Mouse (Mus musculus) ovary, postnatal 36 days (tissue): ENCODE measurements around the gene Meaf6.
A peak's percentile ranks its signal among the peaks of the same experiment; 100 is the strongest.

ENCODE experiments used
- DNase-seq: peaks from one replicate; pipeline ENCODE4 v3.0.0; 2022; ENCODE audit warnings: low spot score, mixed read lengths

Meaf6 gene

DNA sequence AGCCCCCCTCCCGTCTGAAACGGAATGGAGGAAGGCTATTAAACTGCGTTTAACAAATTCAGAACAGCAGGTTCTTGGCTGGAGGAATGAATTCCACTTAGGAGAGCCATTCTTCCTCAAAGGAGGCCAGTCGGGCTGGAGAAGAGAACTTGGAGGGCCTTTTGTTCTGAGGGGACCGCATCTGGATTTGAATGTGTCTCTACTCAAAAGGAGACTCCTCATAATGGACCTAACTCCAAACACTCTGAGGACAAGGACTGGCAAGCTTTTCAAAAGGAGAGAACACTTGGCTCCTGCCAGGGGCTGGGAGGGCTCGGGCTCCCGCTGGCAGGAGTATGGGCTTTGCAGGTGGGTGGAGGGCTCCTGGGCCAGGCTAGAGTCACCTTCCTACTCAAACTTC, 59.7 kb downstream of the Meaf6 start:
- no peak for DNase-seq

DNA sequence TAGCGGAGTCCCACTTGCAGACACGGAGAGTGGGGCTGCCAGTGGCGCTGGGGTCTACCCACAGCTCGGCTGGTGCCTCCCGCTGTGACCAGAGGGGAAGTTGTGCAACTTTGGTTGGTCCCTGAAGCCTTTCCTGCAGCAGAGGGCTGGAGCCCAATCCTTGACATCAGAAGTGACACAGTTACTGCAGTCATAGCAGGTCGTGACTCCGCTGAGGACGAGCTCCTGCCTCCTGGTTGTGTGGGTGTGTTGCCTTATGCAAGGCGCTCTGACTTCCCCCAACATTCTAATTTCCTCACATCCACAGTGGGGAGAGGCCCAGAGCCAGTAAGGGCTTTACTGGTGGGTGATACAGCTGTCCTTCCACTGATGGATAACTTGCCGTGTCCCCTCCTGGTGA, 60.3 kb downstream of the Meaf6 start:
- DNase-seq: no peak

DNA sequence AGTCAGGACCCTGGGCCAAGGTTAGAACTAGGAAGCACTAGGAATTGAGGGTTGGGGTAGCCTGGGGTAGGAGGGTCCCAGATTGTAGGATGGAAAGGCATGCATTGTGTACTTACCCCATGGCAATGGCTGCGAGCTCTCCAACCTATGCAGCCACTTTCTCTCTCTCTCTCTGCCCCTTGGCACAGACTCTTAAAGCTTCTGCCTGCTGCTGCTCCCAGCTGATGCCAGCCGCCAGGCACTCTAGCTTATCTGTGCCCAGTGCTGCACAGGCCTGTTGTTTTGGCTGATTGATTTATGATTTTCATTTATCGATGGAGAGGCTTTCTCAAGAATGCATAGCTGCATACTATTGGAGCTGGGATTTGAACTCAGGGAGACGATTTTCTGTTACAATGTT, 63.0 kb downstream of the Meaf6 start:
- DNase-seq: no peak

DNA sequence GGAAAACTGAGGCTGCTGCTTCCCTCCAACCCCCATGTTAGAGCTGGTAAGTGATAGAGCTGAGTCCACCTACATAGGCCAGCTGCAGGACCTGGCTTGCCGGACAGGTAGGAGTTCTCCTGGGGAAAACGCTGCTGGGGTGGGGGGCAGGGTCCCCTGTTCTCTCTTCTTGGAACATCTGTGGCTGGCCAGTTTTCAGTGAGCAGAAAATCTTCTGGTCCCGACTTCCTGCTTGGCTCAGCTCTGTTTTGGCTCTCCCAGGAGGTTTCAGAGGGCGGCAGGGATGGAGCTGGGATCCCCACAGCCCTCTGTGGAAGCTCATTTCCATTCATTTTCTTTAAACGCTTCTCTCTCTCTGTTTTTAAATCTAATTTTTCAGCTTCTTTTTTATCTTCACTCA, 64.5 kb downstream of the Meaf6 start:
- no peak for DNase-seq

DNA sequence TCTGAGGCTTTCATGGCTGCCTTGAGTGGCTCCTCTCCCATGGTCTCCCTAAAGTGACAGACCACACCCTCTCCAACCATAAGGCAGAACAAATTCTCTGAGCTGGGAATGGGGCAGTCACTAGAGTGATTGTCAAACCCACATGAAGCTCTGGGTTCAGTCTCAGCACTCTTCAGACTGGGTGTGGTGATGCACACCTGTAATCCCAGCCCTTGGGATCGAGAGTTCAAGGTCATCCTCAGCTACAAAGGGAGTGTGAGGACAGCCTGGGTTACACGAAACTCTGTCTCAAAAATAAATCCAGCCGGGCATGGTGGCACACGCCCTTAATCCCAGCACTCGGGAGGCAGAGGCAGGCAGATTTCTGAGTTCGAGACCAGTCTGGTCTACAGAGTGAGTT, 67.5 kb downstream of the Meaf6 start:
- DNase-seq: no peak

DNA sequence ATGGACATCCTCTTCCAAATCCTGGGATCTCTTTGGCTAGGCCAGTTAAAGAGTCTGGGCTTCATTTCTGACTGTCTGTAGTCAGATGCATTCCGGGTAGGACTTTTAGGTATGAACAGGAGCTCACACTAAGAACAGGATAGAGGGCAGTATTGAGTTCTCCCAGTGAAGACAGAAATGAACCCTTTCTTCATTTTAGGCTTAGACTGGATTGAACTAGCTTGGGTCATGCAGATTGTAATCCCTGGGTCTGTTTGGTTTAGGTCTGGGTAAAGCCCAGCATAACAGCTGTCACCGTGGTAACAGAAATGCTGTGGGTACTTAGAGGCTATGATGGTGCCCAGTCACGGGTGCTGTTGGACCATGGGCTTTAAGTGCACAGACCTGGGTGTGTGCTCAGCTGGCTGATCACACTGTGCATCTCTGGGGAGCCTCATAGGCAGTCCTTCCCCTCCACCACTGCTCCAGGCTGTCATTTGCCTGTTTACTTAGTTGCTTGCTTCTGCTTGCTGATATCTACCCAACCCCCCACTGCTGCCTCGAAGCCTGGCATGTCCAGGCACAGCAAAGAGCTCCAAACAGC, 68.8 kb downstream of the Meaf6 start:
- no peak for DNase-seq

DNA sequence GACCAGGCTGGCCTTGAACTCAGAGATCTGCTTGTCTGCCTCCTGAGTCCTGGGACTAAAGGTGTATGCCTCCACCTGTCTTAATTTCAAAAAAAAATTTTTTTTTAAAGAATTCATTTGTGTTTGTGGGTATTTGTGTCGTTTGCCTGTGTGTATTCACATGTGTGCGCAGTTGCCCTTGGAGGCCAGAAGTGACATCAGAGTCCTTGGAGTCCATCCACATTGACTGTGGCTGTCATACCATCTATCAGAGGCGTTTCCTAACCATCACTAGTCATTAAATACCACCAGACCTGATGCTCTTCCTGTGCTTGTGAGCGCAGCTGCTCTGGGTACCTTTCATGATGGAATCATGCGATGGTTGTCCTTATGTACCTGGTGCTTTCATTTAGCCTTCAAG, 70.7 kb downstream of the Meaf6 start:
- no peak for DNase-seq

DNA sequence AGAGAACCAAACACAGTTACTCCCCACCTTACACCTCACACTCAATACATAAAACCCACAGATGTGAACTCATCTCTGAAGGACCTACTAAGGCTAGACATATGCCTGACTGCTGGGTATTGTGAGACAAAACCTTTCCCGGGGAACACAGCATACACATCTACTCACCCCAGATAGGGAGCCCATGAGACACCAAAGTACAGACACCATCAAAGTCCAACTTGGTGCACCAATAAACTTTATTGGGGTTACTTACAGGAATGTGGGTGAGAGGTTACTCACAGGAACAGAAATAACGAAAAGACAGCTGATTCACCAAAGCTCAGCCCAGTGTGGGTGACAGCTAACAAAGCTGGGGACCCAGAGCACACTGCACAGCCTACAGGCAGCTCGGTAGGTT, 72.4 kb downstream of the Meaf6 start:
- no peak for DNase-seq

DNA sequence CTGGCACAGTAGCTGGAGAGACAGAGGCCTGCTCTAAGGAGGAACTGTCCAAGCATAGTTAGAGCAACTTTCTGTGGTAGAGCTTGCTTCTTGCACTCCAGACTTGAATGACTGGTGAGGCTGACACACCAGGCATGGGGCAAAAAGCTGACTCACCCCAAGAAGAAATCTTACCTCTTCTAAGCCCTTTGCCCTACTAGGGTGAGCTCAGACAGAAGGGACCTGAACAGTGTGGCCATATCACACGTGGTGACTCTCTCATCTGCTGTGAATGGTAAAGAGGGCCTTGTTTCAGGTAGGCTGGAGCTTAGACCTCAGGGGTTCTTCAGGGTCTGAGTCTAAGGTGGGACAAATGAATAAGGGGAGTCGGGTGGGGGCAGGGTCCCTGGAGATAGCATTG, 73.1 kb downstream of the Meaf6 start:
- DNase-seq: no peak

DNA sequence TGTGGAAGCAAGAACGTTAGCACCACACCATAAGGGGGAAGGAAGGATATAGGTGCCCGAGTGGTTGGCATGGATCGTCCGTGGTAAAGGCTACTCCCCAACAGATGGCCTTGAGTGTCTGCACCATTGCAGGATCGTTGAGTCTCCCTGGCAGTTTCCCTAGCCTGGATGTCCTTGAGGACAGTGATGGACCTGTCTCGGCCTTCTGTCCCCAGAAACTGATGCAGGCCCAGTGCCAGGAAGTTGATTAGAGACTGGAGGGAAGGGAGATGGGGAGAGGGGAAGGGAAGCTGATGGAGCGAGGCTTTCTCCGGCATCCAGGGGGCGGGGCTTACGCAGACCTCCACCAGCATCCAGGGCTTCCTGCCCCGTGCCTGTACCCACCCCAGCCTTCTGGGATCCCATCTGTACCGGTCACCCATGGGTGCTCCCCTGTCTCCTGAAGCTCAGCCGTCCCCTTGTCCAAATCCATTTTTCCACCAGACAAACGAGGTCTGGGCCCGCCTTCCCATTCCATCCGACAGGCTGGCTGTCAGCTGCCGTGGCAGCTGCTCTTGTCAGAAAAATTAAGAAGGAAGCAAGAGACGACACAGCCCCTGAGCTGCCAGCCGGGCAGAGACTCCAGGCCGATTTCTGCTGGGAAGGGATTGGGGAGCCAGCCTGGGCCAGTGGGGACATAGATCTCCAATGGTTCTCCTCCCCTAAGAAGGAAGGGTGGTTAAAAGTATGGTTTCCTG, 73.8 kb downstream of the Meaf6 start:
- DNase-seq: no peak

DNA sequence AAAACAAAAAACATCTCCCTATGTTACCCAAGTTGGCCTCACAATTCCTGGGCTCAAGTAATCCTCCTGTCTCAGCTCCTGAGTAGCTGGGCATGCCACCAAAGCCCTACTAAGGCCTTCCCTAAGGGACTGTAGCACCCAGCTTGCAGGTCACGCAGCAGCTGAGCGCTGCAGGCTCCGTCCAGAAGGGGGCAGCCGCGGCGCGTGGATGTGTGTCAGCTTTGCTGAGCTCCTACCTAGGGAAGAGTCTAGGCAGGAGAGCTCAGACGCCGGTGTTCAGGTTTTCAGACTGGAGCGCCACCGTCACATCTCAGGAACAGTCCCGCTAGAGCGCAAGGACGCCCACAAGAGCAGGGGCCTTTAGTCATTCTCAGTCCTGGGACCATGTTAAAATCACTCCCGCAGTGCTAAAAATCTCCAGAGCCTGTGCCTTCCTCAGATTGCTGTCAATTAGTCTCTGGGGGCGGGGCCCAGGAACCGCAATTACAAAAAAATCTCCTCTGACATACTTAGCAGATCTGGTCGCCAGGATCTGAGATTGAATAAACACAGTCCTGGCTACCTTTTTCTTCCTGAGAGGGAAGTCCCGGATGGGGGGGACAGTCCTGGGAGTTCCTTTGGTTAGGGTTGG, 75.5 kb downstream of the Meaf6 start:
- DNase-seq: peak; percentile 86

DNA sequence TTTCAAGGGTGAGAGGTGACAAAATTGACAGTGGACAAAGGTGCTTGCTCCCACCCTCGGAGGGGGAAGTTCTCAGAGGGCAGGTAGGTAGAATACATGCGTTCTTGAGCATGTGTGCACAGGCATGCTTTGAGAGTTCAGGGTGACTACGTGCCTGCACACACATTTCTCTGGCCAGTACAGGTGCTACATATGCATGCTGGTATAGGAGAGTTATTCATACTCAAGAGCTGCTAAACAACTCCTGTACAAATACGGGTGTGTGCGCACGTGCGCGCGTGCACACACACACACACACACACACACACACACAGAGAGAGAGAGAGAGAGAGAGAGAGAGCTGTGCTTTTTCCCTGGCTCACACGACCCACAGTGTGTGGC, 76.0 kb downstream of the Meaf6 start:
- DNase-seq: no peak

DNA sequence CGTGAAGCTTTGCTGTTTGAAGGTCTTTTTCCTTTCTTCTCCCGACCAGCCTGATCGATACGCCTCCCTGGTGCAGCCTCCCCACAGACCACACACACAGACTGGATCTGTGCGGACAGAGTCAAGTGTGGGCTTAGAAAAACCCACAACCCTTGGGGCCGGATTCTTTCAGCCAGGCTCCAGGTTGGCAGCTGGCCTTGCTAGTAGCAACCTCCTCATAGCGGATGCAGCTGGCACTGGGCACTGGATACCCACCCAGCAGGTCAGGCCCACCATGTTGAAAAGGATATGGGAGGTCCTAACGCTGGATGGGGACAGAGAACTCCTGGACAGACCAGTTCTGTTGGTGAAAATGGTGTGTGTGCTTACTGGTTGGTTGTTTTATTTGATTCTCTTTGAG, 76.5 kb downstream of the Meaf6 start:
- no peak for DNase-seq

DNA sequence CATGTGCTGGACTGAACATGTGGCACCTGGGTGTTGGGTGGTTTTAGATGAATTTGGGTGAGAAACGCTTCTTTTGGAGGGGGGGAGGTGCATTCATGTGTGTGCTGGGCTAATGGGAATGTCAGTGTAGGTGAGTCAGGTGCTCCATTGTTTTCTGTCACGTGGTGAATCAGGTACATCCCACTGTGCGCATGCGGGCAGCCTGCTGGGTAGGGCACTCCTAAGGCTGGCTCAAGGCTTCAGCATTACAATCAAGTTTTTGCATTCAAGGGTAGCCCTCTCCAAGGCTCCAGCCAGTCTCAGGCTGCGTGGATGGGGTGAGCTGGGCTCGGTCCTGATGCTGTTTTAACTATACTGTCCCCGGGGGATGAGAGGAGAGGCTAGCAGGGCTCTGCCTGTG, 77.8 kb downstream of the Meaf6 start:
- DNase-seq: no peak
